Mouse (Mus musculus) neural tube, embryonic 11.5 days (tissue): ENCODE results near the gene Rnls. TPM values are rescaled to one million over a fixed set of nuclear protein-coding genes. Genes with fewer than 3 reads are reported as not detected.
"Not testable (repeated sequence)": the region's sequence is repeated elsewhere in the genome, so short reads cannot be mapped to it uniquely, and the experiment has no call there.

ENCODE experiments used
- ATAC-seq: fragments of 200-750 bp; cut with Nextera tagmentation; 2 replicates; pipeline ENCODE4 v1.8.0; 2017; ENCODE audit warnings: moderate number of reproducible peaks, mild to moderate bottlenecking, moderate TSS enrichment, moderate library complexity; ENCODE audit not compliant: insufficient read depth, low FRiP score, low TSS enrichment
- DNase-seq: peaks from one replicate; pipeline ENCODE4 v3.0.0-alpha.2; 2015; ENCODE audit warnings: low spot score
- H3K27ac ChIP-seq: fragments of 300-500 bp; sonication (generic); 2 replicates; pipeline ENCODE4 v1.5.1; 2014; ENCODE audit warnings: low read depth, mild to moderate bottlenecking, low read length
- H3K27me3 ChIP-seq: fragments of 300-500 bp; sonication (generic); 2 replicates; pipeline ENCODE4 v1.6.1; 2014; ENCODE audit warnings: mild to moderate bottlenecking, low read length, mixed read lengths; ENCODE audit not compliant: control insufficient read depth, insufficient read depth
- H3K36me3 ChIP-seq: fragments of 300-500 bp; sonication (generic); 2 replicates; pipeline ENCODE4 v1.6.1; 2014; ENCODE audit warnings: mild to moderate bottlenecking, low read length, moderate library complexity, mixed read lengths; ENCODE audit not compliant: control insufficient read depth, insufficient read depth
- H3K4me1 ChIP-seq: fragments of 300-500 bp; sonication (generic); 2 replicates; pipeline ENCODE4 v1.6.1; 2014; ENCODE audit warnings: low read length, mixed read lengths; ENCODE audit not compliant: control insufficient read depth, insufficient read depth
- H3K4me2 ChIP-seq: fragments of 300-500 bp; sonication (generic); 2 replicates; pipeline ENCODE4 v1.6.1; 2014; ENCODE audit warnings: low read depth, mild to moderate bottlenecking, moderate library complexity
- H3K4me3 ChIP-seq: fragments of 300-500 bp; sonication (generic); 2 replicates; pipeline ENCODE4 v1.5.1; 2014; ENCODE audit warnings: low read depth, low read length
- H3K9ac ChIP-seq: fragments of 300-500 bp; sonication (generic); 2 replicates; pipeline ENCODE4 v1.6.1; 2014; ENCODE audit warnings: mild to moderate bottlenecking, low read length
- H3K9me3 ChIP-seq: fragments of 300-500 bp; sonication (generic); 2 replicates; pipeline ENCODE4 v1.6.1; 2016; ENCODE audit warnings: low read length; ENCODE audit not compliant: control insufficient read depth
- WGBS: fragments of 180-500 bp; shearing (Covaris S2); extraction: QIAGEN DNeasy Blood & Tissue Kit; methylation state at CpG from one replicate; pipeline ENCODE4 v1.1.7; 2014; 5-methylcytosine and 5-hydroxymethylcytosine counted together
- polyA plus RNA-seq: library from polyadenylated mRNA; unstranded; fragments of >200 nt; fragmentation: Nextera tagmentation; extraction: Ambion mirVana; gene quantifications from 2 replicates; pipeline ENCODE4 v1.2.1, GENCODE M21; 2014

Rnls gene
- 6.3 and 8.2 TPM in 2 replicates for polyA plus RNA-seq

- DNase-seq (peak; percentile 89), ATAC-seq (peak; percentile 99)
- peak within 1 kb of the TSS; percentile 57 for H3K4me2 ChIP-seq
- H3K36me3 ChIP-seq, result no peaks in the 10 kb centered on the region
- 1% methylated on average over 48 of the region's 48 CpGs for WGBS
- H3K27ac ChIP-seq, result peak within 1 kb of the TSS; percentile 87
- peak within 1 kb of the TSS; percentile 53 for H3K4me3 ChIP-seq
- no peaks in the 10 kb centered on the region for H3K9me3 ChIP-seq
- H3K9ac ChIP-seq, result peak within 1 kb of the TSS; percentile 86
- no peaks in the 10 kb centered on the region for H3K4me1 ChIP-seq
- no peaks in the 10 kb centered on the region for H3K27me3 ChIP-seq
Observed at GRCm38 (mm10) chr19:33391651-33392382, at the start of gene Rnls. Rnls (minus strand) TSS chr19:33392295.

DNA sequence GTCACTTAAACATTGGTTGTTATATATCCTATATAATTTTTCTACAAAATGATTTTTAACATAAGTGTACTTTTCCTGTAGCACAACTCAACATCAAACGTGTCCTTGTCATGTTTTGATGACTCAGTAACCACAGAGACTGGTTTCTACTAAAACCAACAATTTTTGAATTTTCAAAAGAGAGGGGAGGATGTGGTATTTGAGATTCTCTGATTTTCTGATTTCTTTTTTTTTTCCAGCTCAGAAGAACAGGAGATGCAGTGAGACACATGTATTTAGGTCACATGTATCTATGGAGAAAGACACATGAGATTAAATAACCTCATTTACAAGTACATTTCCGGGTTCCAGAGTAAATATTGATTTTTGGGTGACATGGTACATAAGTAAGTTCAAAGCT lies 37.4 kb upstream of the Rnls start:
- Histone ChIP-seq H3K4me3 (no peak overlapping the region), H3K4me2 (no peak overlapping the region), H3K9ac (no peak overlapping the region), H3K27ac (no peak overlapping the region), H3K36me3 (no peaks in the 10 kb centered on the region), H3K4me1 (no peaks in the 10 kb centered on the region), H3K27me3 (no peaks in the 10 kb centered on the region), H3K9me3 (no peaks in the 10 kb centered on the region)
- ATAC-seq (no peak), DNase-seq (no peak)
- 53% methylated on average over 2 of the region's 2 CpGs for WGBS

GRCm38 (mm10) chr19:33419368-33419767 lies 27.3 kb upstream of the Rnls start:
- not testable (repeated sequence) for H3K27me3 ChIP-seq, H3K4me1 ChIP-seq, ATAC-seq, DNase-seq, H3K9ac ChIP-seq, H3K9me3 ChIP-seq, H3K36me3 ChIP-seq, H3K4me3 ChIP-seq, H3K27ac ChIP-seq, H3K4me2 ChIP-seq
- 90% methylated on average over 9 of the region's 9 CpGs for WGBS

GRCm38 (mm10) chr19:33380825-33381224 lies 11.3 kb downstream of the Rnls start:
- H3K9me3 ChIP-seq, result no peaks in the 10 kb centered on the region
- H3K27me3 ChIP-seq, result no peaks in the 10 kb centered on the region
- 77% methylated on average over 2 of the region's 2 CpGs for WGBS
- no peak overlapping the region for H3K9ac ChIP-seq
- ATAC-seq, result no peak
- H3K36me3 ChIP-seq, result no peaks in the 10 kb centered on the region
- no peak overlapping the region for H3K27ac ChIP-seq
- H3K4me1 ChIP-seq, result no peaks in the 10 kb centered on the region
- no peak overlapping the region for H3K4me3 ChIP-seq
- DNase-seq, result no peak
- no peak overlapping the region for H3K4me2 ChIP-seq

GRCm38 (mm10) chr19:33380386-33380785 lies 11.7 kb downstream of the Rnls start:
- no peak overlapping the region for H3K4me2 ChIP-seq
- no peak overlapping the region for H3K9ac ChIP-seq
- H3K9me3 ChIP-seq, result no peaks in the 10 kb centered on the region
- peak; percentile 23; the same call in 1 of the 2 replicates for ATAC-seq
- no peak overlapping the region for H3K27ac ChIP-seq
- no peak for DNase-seq
- H3K4me1 ChIP-seq, result no peaks in the 10 kb centered on the region
- H3K36me3 ChIP-seq, result no peaks in the 10 kb centered on the region
- H3K4me3 ChIP-seq, result no peak overlapping the region
- WGBS, result 21% methylated on average over 3 of the region's 3 CpGs
- no peaks in the 10 kb centered on the region for H3K27me3 ChIP-seq

- no peak overlapping the region for H3K4me2 ChIP-seq
- 83% methylated on average over 2 of the region's 2 CpGs for WGBS
- DNase-seq, result no peak
- H3K27me3 ChIP-seq, result no peaks in the 10 kb centered on the region
- no peak overlapping the region for H3K9ac ChIP-seq
- no peaks in the 10 kb centered on the region for H3K4me1 ChIP-seq
- H3K9me3 ChIP-seq, result no peaks in the 10 kb centered on the region
- no peak overlapping the region for H3K27ac ChIP-seq
- H3K4me3 ChIP-seq, result no peak overlapping the region
- no peaks in the 10 kb centered on the region for H3K36me3 ChIP-seq
- no peak for ATAC-seq
Observed at GRCm38 (mm10) chr19:33368808-33369207, 23.3 kb downstream of the Rnls start.

DNA sequence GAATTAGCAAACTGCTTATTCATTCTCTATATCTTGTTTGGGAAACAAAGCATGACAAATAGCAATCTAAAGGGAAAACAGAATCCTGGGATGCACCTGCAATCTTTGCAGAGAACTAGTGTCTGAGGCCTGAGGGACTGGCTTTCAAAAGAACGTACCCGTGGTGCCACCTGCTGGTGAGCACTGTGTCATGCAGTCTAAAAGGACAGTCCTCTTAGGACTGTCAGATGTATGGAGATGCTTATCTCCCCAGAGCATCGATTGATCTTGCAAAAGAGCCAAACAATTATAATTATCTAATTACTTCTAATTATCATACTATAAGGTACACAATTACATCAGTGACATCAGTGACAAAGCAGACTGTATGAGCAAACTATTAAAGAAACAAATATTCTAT lies 25.4 kb downstream of the Rnls start:
- Histone ChIP-seq H3K27ac (no peak overlapping the region), H3K4me2 (no peak overlapping the region), H3K9ac (no peak overlapping the region), H3K27me3 (no peaks in the 10 kb centered on the region), H3K9me3 (no peaks in the 10 kb centered on the region), H3K4me1 (no peaks in the 10 kb centered on the region), H3K36me3 (no peaks in the 10 kb centered on the region), H3K4me3 (no peak overlapping the region)
- ATAC-seq, result peak; percentile 84
- WGBS, result 22% methylated on average over 3 of the region's 3 CpGs
- DNase-seq, result peak; percentile 71

GRCm38 (mm10) chr19:33357019-33357418 lies 35.1 kb downstream of the Rnls start:
- Histone ChIP-seq H3K9ac (no peak overlapping the region), H3K4me2 (no peak overlapping the region), H3K4me3 (no peak overlapping the region), H3K9me3 (no peaks in the 10 kb centered on the region), H3K36me3 (no peaks in the 10 kb centered on the region), H3K27ac (no peak overlapping the region), H3K4me1 (no peaks in the 10 kb centered on the region), H3K27me3 (no peaks in the 10 kb centered on the region)
- DNase-seq (no peak), ATAC-seq (no peak)
- 81% methylated on average over 3 of the region's 3 CpGs for WGBS

DNA sequence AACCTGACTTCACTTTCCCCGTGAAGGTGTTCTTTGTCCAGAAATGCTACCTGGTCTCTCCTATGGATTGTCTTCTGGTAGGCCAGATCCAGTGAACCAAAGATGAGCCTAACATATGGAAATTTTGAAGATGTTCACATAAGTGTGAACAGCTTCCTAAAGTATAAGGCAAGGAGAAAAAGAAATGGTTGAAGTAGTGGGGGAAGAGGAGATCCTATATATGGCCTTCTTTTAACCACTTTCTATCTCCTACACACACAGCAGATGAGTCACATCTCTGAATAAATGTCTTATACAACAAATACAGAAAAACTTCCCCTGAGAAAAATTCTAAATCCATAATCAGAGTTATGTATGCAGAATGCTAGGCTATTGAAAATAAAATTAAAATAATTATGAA lies 52.0 kb downstream of the Rnls start:
- no peaks in the 10 kb centered on the region for H3K4me1 ChIP-seq
- no peak for ATAC-seq
- no peaks in the 10 kb centered on the region for H3K9me3 ChIP-seq
- no peak overlapping the region for H3K4me3 ChIP-seq
- no peak overlapping the region for H3K27ac ChIP-seq
- no peaks in the 10 kb centered on the region for H3K27me3 ChIP-seq
- H3K4me2 ChIP-seq, result no peak overlapping the region
- no peak overlapping the region for H3K9ac ChIP-seq
- WGBS, result 100% methylated on average over 1 of the region's 1 CpGs
- DNase-seq, result no peak
- no peaks in the 10 kb centered on the region for H3K36me3 ChIP-seq
